Comparison of ENCODE assay signal across 10 mouse cellular contexts in the genomic region with DNA sequence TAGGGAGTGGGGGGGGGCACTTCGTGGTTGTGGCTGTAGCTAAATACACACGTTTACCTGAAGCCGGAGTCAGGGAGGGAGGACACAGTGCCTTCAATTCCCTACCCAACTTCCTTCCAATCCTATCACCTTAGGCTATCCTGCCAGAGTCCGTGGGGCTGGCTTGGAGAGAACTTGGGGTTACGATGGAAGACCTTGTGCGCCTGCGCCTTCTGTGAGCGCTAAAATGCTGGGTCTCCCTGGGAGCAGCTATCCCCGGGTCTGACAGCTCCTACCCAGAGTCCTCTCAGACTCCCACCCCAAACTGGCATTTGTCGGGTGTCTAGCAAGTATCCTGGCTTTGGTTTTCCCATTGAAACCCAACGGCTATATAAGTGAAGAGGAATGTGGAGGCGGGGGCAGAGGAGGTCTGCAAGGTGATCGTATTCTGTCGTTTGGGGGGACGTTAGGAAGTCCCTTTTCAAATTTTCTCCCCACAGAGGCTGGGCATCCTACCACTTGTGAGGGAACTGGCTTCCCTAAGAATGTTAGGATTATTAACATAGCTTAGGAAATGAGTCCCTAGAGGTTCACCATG.
A peak's percentile ranks its signal among the peaks of the same experiment; 100 is the strongest.
DNase-seq lines count a peak whose midpoint lies in the region; ATAC-seq lines count a peak whose summit lies in the region.
"Had no signal": no experiment of that assay in that cellular context is flagged by ENCODE, and none has a peak within 500 bp of the region (broad histone marks: within the 10 kb centered on the region; RNA-seq: fewer than 3 reads in every experiment).

No protein-coding gene starts in this region.

- peak overlapping the region; percentile 39; the same call in 1 of the 2 replicates for H3K4me2 ChIP-seq in kidney, embryonic 14.5 days (replicated peaks; ENCODE audit: low read depth, low read length)
- peak overlapping the region; percentile 46 for H3K4me2 ChIP-seq in embryonic facial prominence, embryonic 15.5 days (replicated peaks)
- H3K4me2 ChIP-seq in intestine, embryonic 16.5 days (ENCODE audit: low read depth, low read length), result peak overlapping the region; percentile 24; the same call in 1 of the 2 replicates
- H3K4me2 ChIP-seq in neural tube, embryonic 11.5 days (ENCODE audit: low read depth), result peak overlapping the region; percentile 54

- H3K4me3 ChIP-seq in kidney, embryonic 14.5 days (ENCODE audit: low read length), result peak overlapping the region; percentile 2; the same call in 1 of the 2 replicates
- H3K4me3 ChIP-seq in embryonic facial prominence, embryonic 15.5 days (replicated peaks), result peak overlapping the region; percentile 24
- no peak overlapping the region for H3K4me3 ChIP-seq in intestine, embryonic 16.5 days (ENCODE audit: low read length)
- no peak overlapping the region for H3K4me3 ChIP-seq in neural tube, embryonic 11.5 days (ENCODE audit: low read depth, low read length)

- WGBS in kidney, embryonic 14.5 days, result 9% methylated on average over 15 of the region's 15 CpGs
- 8% methylated on average over 15 of the region's 15 CpGs for WGBS in embryonic facial prominence, embryonic 15.5 days
- 31% methylated on average over 15 of the region's 15 CpGs for WGBS in intestine, embryonic 16.5 days
- WGBS in neural tube, embryonic 11.5 days, result 3% methylated on average over 15 of the region's 15 CpGs

- H3K9me3 ChIP-seq in kidney, embryonic 14.5 days (ENCODE audit: control insufficient read depth, low read length), result no peaks in the 10 kb centered on the region
- no peaks in the 10 kb centered on the region for H3K9me3 ChIP-seq in embryonic facial prominence, embryonic 15.5 days (replicated peaks)
- H3K9me3 ChIP-seq in intestine, embryonic 16.5 days (ENCODE audit: control insufficient read depth, low read length), result no peaks in the 10 kb centered on the region
- H3K9me3 ChIP-seq in neural tube, embryonic 11.5 days (ENCODE audit: control insufficient read depth, low read length), result no peaks in the 10 kb centered on the region

- H3K4me1 ChIP-seq in kidney, embryonic 14.5 days (ENCODE audit: control insufficient read depth, insufficient read depth, low read length), result peaks cover 30% of the 10 kb centered on the region
- H3K4me1 ChIP-seq in embryonic facial prominence, embryonic 15.5 days, result peaks cover 31% of the 10 kb centered on the region
- H3K4me1 ChIP-seq in intestine, embryonic 16.5 days (ENCODE audit: control insufficient read depth, insufficient read depth, low read length), result peaks cover 36% of the 10 kb centered on the region
- peaks cover 18% of the 10 kb centered on the region for H3K4me1 ChIP-seq in neural tube, embryonic 11.5 days (ENCODE audit: control insufficient read depth, insufficient read depth, low read length)

- H3K9ac ChIP-seq in kidney, embryonic 14.5 days (ENCODE audit: low read depth, low read length), result no peak overlapping the region
- no peak overlapping the region for H3K9ac ChIP-seq in embryonic facial prominence, embryonic 15.5 days
- peak overlapping the region; percentile 17; the same call in 1 of the 2 replicates for H3K9ac ChIP-seq in intestine, embryonic 16.5 days (ENCODE audit: low read depth, low read length)
- 0 out of 2 replicates have a peak overlapping the region, but pooled peaks have one; percentile 18 for H3K9ac ChIP-seq in neural tube, embryonic 11.5 days (ENCODE audit: low read length)

- DNase-seq in kidney, adult 9 months, result no peak
- peak; percentile 37 for DNase-seq in neural tube, embryonic 11.5 days (ENCODE audit: low spot score)
- no peak for DNase-seq in c-Kit-positive CD71-positive TER-119-positive erythroid progenitor cells, embryonic 14.5 days (ENCODE audit: low spot score)
- DNase-seq in ovary, postnatal 36 days (ENCODE audit: low spot score), result no peak
- DNase-seq in Muller cell, postnatal 12 days (ENCODE audit: inconsistent ontology term), result no peak
- DNase-seq: heart, adult 11 months had no signal

- H3K27ac ChIP-seq in kidney, embryonic 14.5 days (ENCODE audit: low read depth, low read length), result no peak overlapping the region
- H3K27ac ChIP-seq in embryonic facial prominence, embryonic 15.5 days (replicated peaks), result no peak overlapping the region
- no peak overlapping the region for H3K27ac ChIP-seq in intestine, embryonic 16.5 days (ENCODE audit: low read length)
- no peak overlapping the region for H3K27ac ChIP-seq in neural tube, embryonic 11.5 days (ENCODE audit: low read depth, low read length)

- no peaks in the 10 kb centered on the region for H3K27me3 ChIP-seq in kidney, embryonic 14.5 days (ENCODE audit: control insufficient read depth, insufficient read depth, low read length)
- peaks cover 10% of the 10 kb centered on the region for H3K27me3 ChIP-seq in embryonic facial prominence, embryonic 15.5 days
- H3K27me3 ChIP-seq in intestine, embryonic 16.5 days (replicated peaks; ENCODE audit: control insufficient read depth, insufficient read depth, low read length), result 0 out of 2 replicates have a peak, but pooled peaks cover 2% of the 10 kb centered on the region
- H3K27me3 ChIP-seq in neural tube, embryonic 11.5 days (ENCODE audit: control insufficient read depth, insufficient read depth, low read length), result 0 out of 2 replicates have a peak, but pooled peaks cover 3% of the 10 kb centered on the region
- H3K27me3 ChIP-seq: CH12.LX had no signal

- ATAC-seq in kidney, embryonic 14.5 days (ENCODE audit: low FRiP score, low TSS enrichment), result peak; percentile 18; the same call in 1 of the 2 replicates
- ATAC-seq in embryonic facial prominence, embryonic 15.5 days (ENCODE audit: insufficient number of reproducible peaks, low FRiP score, low TSS enrichment, low read depth), result no peak
- no peak for ATAC-seq in intestine, embryonic 16.5 days
- ATAC-seq in neural tube, embryonic 11.5 days (ENCODE audit: insufficient read depth, low FRiP score, low TSS enrichment), result no peak

- no peaks in the 10 kb centered on the region for H3K36me3 ChIP-seq in kidney, embryonic 14.5 days (ENCODE audit: control insufficient read depth, insufficient read depth, low read length)
- H3K36me3 ChIP-seq in embryonic facial prominence, embryonic 15.5 days, result no peaks in the 10 kb centered on the region
- no peaks in the 10 kb centered on the region for H3K36me3 ChIP-seq in intestine, embryonic 16.5 days (ENCODE audit: control insufficient read depth, insufficient read depth, low read length)
- no peaks in the 10 kb centered on the region for H3K36me3 ChIP-seq in neural tube, embryonic 11.5 days (ENCODE audit: control insufficient read depth, insufficient read depth, low read length)

Comparison
In these comparisons a context has a peak if more than half of its experiments do, and no peak if none do; other contexts are left out.
1. H3K4me3 ChIP-seq: peak in kidney, embryonic 14.5 days (single experiment) and embryonic facial prominence, embryonic 15.5 days (single experiment); none in intestine, embryonic 16.5 days (single experiment) and neural tube, embryonic 11.5 days (single experiment).
2. H3K9ac ChIP-seq: peak in intestine, embryonic 16.5 days (single experiment) and neural tube, embryonic 11.5 days (single experiment); none in kidney, embryonic 14.5 days (single experiment) and embryonic facial prominence, embryonic 15.5 days (single experiment).
3. Peak in every context shown above with its lines, with median percentiles within 50 percentile points of each other: H3K4me2 ChIP-seq.